Mouse (Mus musculus) right cerebral cortex, postnatal 14 days (tissue): ENCODE data around the gene Rhbg.

ENCODE experiments used
- DNase-seq: peaks from one replicate; pipeline ENCODE4 v3.0.0; 2022

The Rhbg gene

GRCm38 (mm10) chr3:88227260-88227659 lies 27.2 kb downstream of the Rhbg start:
- no peak for DNase-seq

- peak; percentile 60 for DNase-seq
Measured at GRCm38 (mm10) chr3:88226101-88226845, 28.2 kb downstream of the Rhbg start.

GRCm38 (mm10) chr3:88224929-88225328 lies 29.6 kb downstream of the Rhbg start:
- DNase-seq, result no peak

- DNase-seq, result peak; percentile 52
Measured at GRCm38 (mm10) chr3:88222446-88222845, 32.1 kb downstream of the Rhbg start.

- peak; percentile 59 for DNase-seq
Measured at GRCm38 (mm10) chr3:88221519-88222390, 32.8 kb downstream of the Rhbg start.

GRCm38 (mm10) chr3:88220842-88221241 lies 33.7 kb downstream of the Rhbg start:
- DNase-seq, result peak; percentile 44

- DNase-seq, result no peak
Measured at GRCm38 (mm10) chr3:88219940-88220339, 34.6 kb downstream of the Rhbg start.

- no peak for DNase-seq
Measured at GRCm38 (mm10) chr3:88217679-88218078, 36.8 kb downstream of the Rhbg start.

GRCm38 (mm10) chr3:88216534-88217326 lies 37.8 kb downstream of the Rhbg start:
- DNase-seq, result no peak

- DNase-seq, result no peak
Measured at GRCm38 (mm10) chr3:88216116-88216515, 38.4 kb downstream of the Rhbg start.

GRCm38 (mm10) chr3:88215553-88216004 lies 38.9 kb downstream of the Rhbg start:
- DNase-seq, result no peak

- no peak for DNase-seq
Measured at GRCm38 (mm10) chr3:88214971-88215552, 39.4 kb downstream of the Rhbg start.

GRCm38 (mm10) chr3:88214197-88214938 lies 40.1 kb downstream of the Rhbg start:
- DNase-seq, result peak; percentile 76

- no peak for DNase-seq
Measured at GRCm38 (mm10) chr3:88213019-88213418, 41.5 kb downstream of the Rhbg start.

- DNase-seq, result no peak
Measured at GRCm38 (mm10) chr3:88212356-88212755, 42.2 kb downstream of the Rhbg start.

GRCm38 (mm10) chr3:88210918-88211317 lies 43.6 kb downstream of the Rhbg start:
- DNase-seq, result no peak

GRCm38 (mm10) chr3:88210121-88210520 lies 44.4 kb downstream of the Rhbg start:
- DNase-seq, result no peak

GRCm38 (mm10) chr3:88209306-88209705 lies 45.2 kb downstream of the Rhbg start:
- no peak for DNase-seq

- DNase-seq, result no peak
Measured at GRCm38 (mm10) chr3:88208226-88208720, 46.2 kb downstream of the Rhbg start.

GRCm38 (mm10) chr3:88207451-88208100 lies 46.9 kb downstream of the Rhbg start:
- peak; percentile 58 for DNase-seq

GRCm38 (mm10) chr3:88206901-88207371 lies 47.6 kb downstream of the Rhbg start:
- DNase-seq, result peak; percentile 78
